ENCODE assay signal across 8 mouse cellular contexts in genomic region chr6:137558840-137559239, GRCm38 (mm10).
DNase-seq lines count a peak whose midpoint lies in the region; ATAC-seq and TF ChIP-seq lines count a peak whose summit lies in the region.
"Had no signal": no experiment of that assay in that cellular context is flagged by ENCODE, and none has a peak within 500 bp of the region (broad histone marks: within the 10 kb centered on the region; RNA-seq: fewer than 3 reads in every experiment).

No protein-coding gene starts in this region.

- TF ChIP-seq POLR2A in bone marrow, adult 2 months (IDR thresholded peaks at IDR 0.05; ENCODE audit: borderline replicate concordance, control insufficient read depth, low read depth, low read length), result no peak
- TF ChIP-seq POLR2A in small intestine, adult 2 months (IDR thresholded peaks at IDR 0.05; ENCODE audit: low read depth, low read length), result no peak

- DNase-seq in R1 (ENCODE audit: low read depth, low spot score), result peak; percentile 27
- DNase-seq in liver, embryonic 13.5 days, result peak; percentile 48
- DNase-seq in retina, postnatal 1 day, result no peak

- H3K4me1 ChIP-seq in bone marrow, adult 2 months (ENCODE audit: control insufficient read depth, insufficient read depth, low read length), result peaks cover 4% of the 10 kb centered on the region; the same call in 1 of the 2 replicates
- H3K4me1 ChIP-seq in heart, embryonic 13.5 days, result peaks cover 43% of the 10 kb centered on the region
- peaks cover 52% of the 10 kb centered on the region for H3K4me1 ChIP-seq in liver, embryonic 13.5 days (replicated peaks)
- peaks cover 32% of the 10 kb centered on the region for H3K4me1 ChIP-seq in small intestine, adult 2 months (ENCODE audit: control insufficient read depth, insufficient read depth, insufficient read length, low read length)
- peaks cover 6% of the 10 kb centered on the region; the same call in 1 of the 2 replicates for H3K4me1 ChIP-seq in midbrain, embryonic 13.5 days (replicated peaks)

- no peaks in the 10 kb centered on the region for H3K27me3 ChIP-seq in heart, embryonic 13.5 days (replicated peaks)
- no peaks in the 10 kb centered on the region for H3K27me3 ChIP-seq in liver, embryonic 13.5 days
- H3K27me3 ChIP-seq in small intestine, adult 2 months (ENCODE audit: control insufficient read depth, insufficient read depth, low read length), result no peaks in the 10 kb centered on the region
- no peaks in the 10 kb centered on the region for H3K27me3 ChIP-seq in midbrain, embryonic 13.5 days
- H3K27me3 ChIP-seq: neural tube, embryonic 13.5 days had no signal

- no peak overlapping the region; the same call in 1 of the 2 replicates for H3K27ac ChIP-seq in bone marrow, adult 2 months (ENCODE audit: control insufficient read depth, insufficient read depth, low read depth, low read length, poor library complexity)
- H3K27ac ChIP-seq in heart, embryonic 13.5 days (replicated peaks), result peak overlapping the region; percentile 60
- peak overlapping the region; percentile 70 for H3K27ac ChIP-seq in liver, embryonic 13.5 days
- H3K27ac ChIP-seq in small intestine, adult 2 months (ENCODE audit: insufficient read depth, low read depth, low read length), result peak overlapping the region; percentile 78
- no peak overlapping the region for H3K27ac ChIP-seq in midbrain, embryonic 13.5 days
- H3K27ac ChIP-seq: neural tube, embryonic 13.5 days had no signal

- H3K9ac ChIP-seq in heart, embryonic 13.5 days, result no peak overlapping the region
- H3K9ac ChIP-seq in liver, embryonic 13.5 days, result peak overlapping the region; percentile 18; the same call in 1 of the 2 replicates
- H3K9ac ChIP-seq in midbrain, embryonic 13.5 days (replicated peaks), result no peak overlapping the region
- H3K9ac ChIP-seq: neural tube, embryonic 13.5 days had no signal

- TF ChIP-seq CTCF in bone marrow, adult 2 months (IDR thresholded peaks at IDR 0.05; ENCODE audit: control insufficient read depth, insufficient read depth, low read length), result no peak
- TF ChIP-seq CTCF in small intestine, adult 2 months (IDR thresholded peaks at IDR 0.05; ENCODE audit: extremely low read depth, insufficient read length, insufficient replicate concordance, low read depth, low read length), result no peak

- H3K4me2 ChIP-seq in heart, embryonic 13.5 days, result peak overlapping the region; percentile 29
- H3K4me2 ChIP-seq in liver, embryonic 13.5 days, result peak overlapping the region; percentile 53
- no peak overlapping the region for H3K4me2 ChIP-seq in midbrain, embryonic 13.5 days (replicated peaks)
- H3K4me2 ChIP-seq: neural tube, embryonic 13.5 days had no signal

- no peak for ATAC-seq in heart, embryonic 13.5 days (ENCODE audit: extremely low read depth, insufficient number of reproducible peaks, low FRiP score, low TSS enrichment)
- ATAC-seq in liver, embryonic 13.5 days (ENCODE audit: low read depth), result peak; percentile 65
- ATAC-seq in midbrain, embryonic 13.5 days, result no peak

- H3K36me3 ChIP-seq in heart, embryonic 13.5 days, result no peaks in the 10 kb centered on the region
- H3K36me3 ChIP-seq in liver, embryonic 13.5 days, result no peaks in the 10 kb centered on the region
- H3K36me3 ChIP-seq in small intestine, adult 2 months (ENCODE audit: control insufficient read depth, insufficient read depth, low read length), result peaks cover 30% of the 10 kb centered on the region
- no peaks in the 10 kb centered on the region for H3K36me3 ChIP-seq in midbrain, embryonic 13.5 days
- H3K36me3 ChIP-seq: neural tube, embryonic 13.5 days had no signal

- peak overlapping the region; percentile 33 for H3K4me3 ChIP-seq in bone marrow, adult 2 months (replicated peaks; ENCODE audit: control insufficient read depth, low read depth, low read length)
- H3K4me3 ChIP-seq in heart, embryonic 13.5 days, result no peak overlapping the region
- peak overlapping the region; percentile 35 for H3K4me3 ChIP-seq in liver, embryonic 13.5 days (replicated peaks)
- peak overlapping the region; percentile 9; the same call in 1 of the 2 replicates for H3K4me3 ChIP-seq in small intestine, adult 2 months (ENCODE audit: low read depth, low read length)
- no peak overlapping the region for H3K4me3 ChIP-seq in midbrain, embryonic 13.5 days (replicated peaks)
- H3K4me3 ChIP-seq: neural tube, embryonic 13.5 days had no signal

- WGBS in bone marrow, adult 2 months, result 2% methylated on average over 13 of the region's 13 CpGs
- WGBS in heart, embryonic 13.5 days, result 57% methylated on average over 13 of the region's 13 CpGs
- 15% methylated on average over 13 of the region's 13 CpGs for WGBS in liver, embryonic 13.5 days (ENCODE audit: insufficient replicate concordance)
- WGBS in small intestine, adult 2 months, result 41% methylated on average over 13 of the region's 13 CpGs
- WGBS in midbrain, embryonic 13.5 days, result 89% methylated on average over 13 of the region's 13 CpGs

- H3K9me3 ChIP-seq in heart, embryonic 13.5 days, result no peaks in the 10 kb centered on the region
- H3K9me3 ChIP-seq in liver, embryonic 13.5 days (replicated peaks), result no peaks in the 10 kb centered on the region
- H3K9me3 ChIP-seq in midbrain, embryonic 13.5 days, result no peaks in the 10 kb centered on the region
- H3K9me3 ChIP-seq: neural tube, embryonic 13.5 days had no signal

Comparison
In these comparisons a context has a peak if more than half of its experiments do, and no peak if none do; other contexts are left out.
1. H3K27ac ChIP-seq: peak in heart, embryonic 13.5 days (single experiment), liver, embryonic 13.5 days (single experiment) and small intestine, adult 2 months (single experiment); none in bone marrow, adult 2 months (single experiment) and midbrain, embryonic 13.5 days (single experiment).
2. H3K4me3 ChIP-seq: peak in bone marrow, adult 2 months (single experiment), liver, embryonic 13.5 days (single experiment) and small intestine, adult 2 months (single experiment); none in heart, embryonic 13.5 days (single experiment) and midbrain, embryonic 13.5 days (single experiment).